Mouse (Mus musculus): ENCODE results near the gene Tshz2. TPM values are rescaled to one million over a fixed set of nuclear protein-coding genes. Genes with fewer than 3 reads are reported as not detected.

The Tshz2 gene
- polyA plus RNA-seq, 1 experiment from 2014 or later = 13.0 TPM

GRCm38 (mm10) chr2:169940297-169941142, 307.7 kb downstream of the Tshz2 start:
- Histone ChIP-seq H3K27me3 (ENCODE audit: control insufficient read depth, insufficient read depth, low read length) (no peaks in the 10 kb centered on the region), H3K36me3 (ENCODE audit: control insufficient read depth, insufficient read depth, low read length) (no peaks in the 10 kb centered on the region), H3K4me1 (ENCODE audit: control insufficient read depth, insufficient read depth, low read length) (no peaks in the 10 kb centered on the region), H3K9me3 (ENCODE audit: control insufficient read depth, low read length) (no peaks in the 10 kb centered on the region), H3K4me3 (replicated peaks; ENCODE audit: low read depth, low read length) (no peak overlapping the region), H3K27ac (replicated peaks; ENCODE audit: low read depth, low read length) (no peak overlapping the region), H3K4me2 (ENCODE audit: low read length) (no peak overlapping the region), H3K9ac (replicated peaks; ENCODE audit: low read length) (no peak overlapping the region)
- 75% methylated on average over 16 of the region's 16 CpGs for WGBS
- ATAC-seq (ENCODE audit: low FRiP score, low TSS enrichment) = no peak
- DNase-seq = no peak

DNA sequence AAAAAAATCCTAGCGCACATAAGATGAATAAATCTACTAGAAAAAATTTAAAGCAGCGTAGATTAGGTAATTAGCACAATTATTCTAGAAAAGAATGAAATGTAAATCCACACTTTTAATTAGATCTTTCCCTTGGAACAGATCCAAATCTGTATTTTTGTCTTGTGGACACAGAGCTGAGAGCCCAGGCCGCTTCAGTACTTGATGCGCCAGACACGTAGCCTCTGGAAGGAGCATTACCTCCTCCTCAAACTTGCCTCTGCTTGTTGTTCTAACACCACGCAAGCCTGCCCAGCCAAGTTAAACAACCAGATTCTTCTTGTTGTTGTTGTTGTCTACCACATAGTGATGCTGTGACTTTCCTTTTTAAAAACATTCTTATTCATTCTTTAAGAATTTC, 310.9 kb downstream of the Tshz2 start:
- no peak overlapping the region for H3K4me2 ChIP-seq (ENCODE audit: low read length)
- H3K9me3 ChIP-seq (ENCODE audit: control insufficient read depth, low read length) = no peaks in the 10 kb centered on the region
- no peaks in the 10 kb centered on the region for H3K27me3 ChIP-seq (ENCODE audit: control insufficient read depth, insufficient read depth, low read length)
- no peaks in the 10 kb centered on the region for H3K4me1 ChIP-seq (ENCODE audit: control insufficient read depth, insufficient read depth, low read length)
- no peaks in the 10 kb centered on the region for H3K36me3 ChIP-seq (ENCODE audit: control insufficient read depth, insufficient read depth, low read length)
- no peak for DNase-seq
- H3K27ac ChIP-seq (replicated peaks; ENCODE audit: low read depth, low read length) = no peak overlapping the region
- 87% methylated on average over 6 of the region's 6 CpGs for WGBS
- ATAC-seq (ENCODE audit: low FRiP score, low TSS enrichment) = no peak
- no peak overlapping the region for H3K4me3 ChIP-seq (replicated peaks; ENCODE audit: low read depth, low read length)
- H3K9ac ChIP-seq (replicated peaks; ENCODE audit: low read length) = no peak overlapping the region

DNA sequence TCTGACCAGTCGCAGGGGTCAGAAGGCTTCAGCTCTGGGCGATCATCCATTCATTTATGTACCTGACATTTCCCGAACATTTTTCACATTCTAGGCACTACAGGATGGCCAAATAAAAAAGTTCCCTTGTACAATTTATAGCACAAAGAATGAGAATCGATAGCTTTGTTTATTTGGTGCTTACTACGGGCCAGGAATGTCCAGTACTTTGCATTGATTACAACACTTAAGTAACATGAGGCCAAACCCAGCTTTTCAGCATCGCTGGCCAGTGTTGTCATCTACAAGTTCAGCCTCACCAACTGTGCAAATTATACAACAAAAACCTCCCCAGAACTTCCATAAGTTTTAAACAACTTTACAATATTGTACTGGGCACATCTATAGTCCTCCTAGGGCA, 315.3 kb downstream of the Tshz2 start:
- no peak overlapping the region for H3K27ac ChIP-seq (replicated peaks; ENCODE audit: low read depth, low read length)
- no peaks in the 10 kb centered on the region for H3K4me1 ChIP-seq (ENCODE audit: control insufficient read depth, insufficient read depth, low read length)
- WGBS = 91% methylated on average over 6 of the region's 6 CpGs
- DNase-seq = no peak
- H3K9me3 ChIP-seq (ENCODE audit: control insufficient read depth, low read length) = no peaks in the 10 kb centered on the region
- no peak overlapping the region for H3K4me3 ChIP-seq (replicated peaks; ENCODE audit: low read depth, low read length)
- H3K36me3 ChIP-seq (ENCODE audit: control insufficient read depth, insufficient read depth, low read length) = no peaks in the 10 kb centered on the region
- no peak overlapping the region for H3K9ac ChIP-seq (replicated peaks; ENCODE audit: low read length)
- ATAC-seq (ENCODE audit: low FRiP score, low TSS enrichment) = no peak
- H3K27me3 ChIP-seq (ENCODE audit: control insufficient read depth, insufficient read depth, low read length) = no peaks in the 10 kb centered on the region
- no peak overlapping the region for H3K4me2 ChIP-seq (ENCODE audit: low read length)

DNA sequence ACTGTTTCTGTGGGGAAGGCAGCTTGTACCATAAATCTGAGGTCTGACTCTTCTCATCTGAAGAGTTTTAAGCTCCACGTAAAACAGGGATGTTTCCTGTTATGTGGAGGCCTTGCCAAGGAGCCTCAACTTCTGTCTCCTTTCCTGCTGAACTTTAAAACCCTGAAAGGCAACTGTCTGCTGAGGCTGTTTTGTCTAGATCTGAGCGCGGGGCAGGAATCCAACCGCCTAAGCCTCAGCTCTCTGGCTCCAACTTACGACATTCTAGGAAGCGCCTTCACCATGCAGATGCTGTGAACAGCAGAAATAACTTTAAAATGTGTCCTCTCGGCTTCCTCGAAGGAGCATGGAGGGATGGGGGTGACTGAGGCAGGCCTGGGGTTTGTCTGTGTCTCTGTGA, 318.2 kb downstream of the Tshz2 start:
- Histone ChIP-seq H3K9ac (replicated peaks; ENCODE audit: low read length) (no peak overlapping the region), H3K9me3 (ENCODE audit: control insufficient read depth, low read length) (no peaks in the 10 kb centered on the region), H3K4me2 (ENCODE audit: low read length) (no peak overlapping the region), H3K4me1 (ENCODE audit: control insufficient read depth, insufficient read depth, low read length) (no peaks in the 10 kb centered on the region), H3K27me3 (ENCODE audit: control insufficient read depth, insufficient read depth, low read length) (no peaks in the 10 kb centered on the region), H3K4me3 (replicated peaks; ENCODE audit: low read depth, low read length) (no peak overlapping the region), H3K36me3 (ENCODE audit: control insufficient read depth, insufficient read depth, low read length) (no peaks in the 10 kb centered on the region), H3K27ac (replicated peaks; ENCODE audit: low read depth, low read length) (no peak overlapping the region)
- DNase-seq (no peak), ATAC-seq (ENCODE audit: low FRiP score, low TSS enrichment) (no peak)
- WGBS = 81% methylated on average over 8 of the region's 8 CpGs

GRCm38 (mm10) chr2:169952981-169953380, 320.2 kb downstream of the Tshz2 start:
- H3K27ac ChIP-seq (replicated peaks; ENCODE audit: low read depth, low read length) = no peak overlapping the region
- WGBS = 91% methylated on average over 2 of the region's 2 CpGs
- no peak for DNase-seq
- no peaks in the 10 kb centered on the region for H3K4me1 ChIP-seq (ENCODE audit: control insufficient read depth, insufficient read depth, low read length)
- no peaks in the 10 kb centered on the region for H3K27me3 ChIP-seq (ENCODE audit: control insufficient read depth, insufficient read depth, low read length)
- H3K4me2 ChIP-seq (ENCODE audit: low read length) = no peak overlapping the region
- H3K9me3 ChIP-seq (ENCODE audit: control insufficient read depth, low read length) = no peaks in the 10 kb centered on the region
- H3K9ac ChIP-seq (replicated peaks; ENCODE audit: low read length) = no peak overlapping the region
- ATAC-seq (ENCODE audit: low FRiP score, low TSS enrichment) = no peak
- no peaks in the 10 kb centered on the region for H3K36me3 ChIP-seq (ENCODE audit: control insufficient read depth, insufficient read depth, low read length)
- H3K4me3 ChIP-seq (replicated peaks; ENCODE audit: low read depth, low read length) = no peak overlapping the region

- no peaks in the 10 kb centered on the region for H3K36me3 ChIP-seq (ENCODE audit: control insufficient read depth, insufficient read depth, low read length)
- no peak overlapping the region for H3K9ac ChIP-seq (replicated peaks; ENCODE audit: low read length)
- H3K4me1 ChIP-seq (ENCODE audit: control insufficient read depth, insufficient read depth, low read length) = peaks cover 32% of the 10 kb centered on the region; the same call in 1 of the 2 replicates
- no peak overlapping the region for H3K4me3 ChIP-seq (replicated peaks; ENCODE audit: low read depth, low read length)
- H3K9me3 ChIP-seq (ENCODE audit: control insufficient read depth, low read length) = no peaks in the 10 kb centered on the region
- 36% methylated on average over 17 of the region's 17 CpGs for WGBS
- H3K27ac ChIP-seq (replicated peaks; ENCODE audit: low read depth, low read length) = no peak overlapping the region
- no peaks in the 10 kb centered on the region for H3K27me3 ChIP-seq (ENCODE audit: control insufficient read depth, insufficient read depth, low read length)
- no peak overlapping the region for H3K4me2 ChIP-seq (ENCODE audit: low read length)
- DNase-seq (peak; percentile 63), ATAC-seq (ENCODE audit: low FRiP score, low TSS enrichment) (no peak)
Observed at GRCm38 (mm10) chr2:169958736-169959573, 326.1 kb downstream of the Tshz2 start.

DNA sequence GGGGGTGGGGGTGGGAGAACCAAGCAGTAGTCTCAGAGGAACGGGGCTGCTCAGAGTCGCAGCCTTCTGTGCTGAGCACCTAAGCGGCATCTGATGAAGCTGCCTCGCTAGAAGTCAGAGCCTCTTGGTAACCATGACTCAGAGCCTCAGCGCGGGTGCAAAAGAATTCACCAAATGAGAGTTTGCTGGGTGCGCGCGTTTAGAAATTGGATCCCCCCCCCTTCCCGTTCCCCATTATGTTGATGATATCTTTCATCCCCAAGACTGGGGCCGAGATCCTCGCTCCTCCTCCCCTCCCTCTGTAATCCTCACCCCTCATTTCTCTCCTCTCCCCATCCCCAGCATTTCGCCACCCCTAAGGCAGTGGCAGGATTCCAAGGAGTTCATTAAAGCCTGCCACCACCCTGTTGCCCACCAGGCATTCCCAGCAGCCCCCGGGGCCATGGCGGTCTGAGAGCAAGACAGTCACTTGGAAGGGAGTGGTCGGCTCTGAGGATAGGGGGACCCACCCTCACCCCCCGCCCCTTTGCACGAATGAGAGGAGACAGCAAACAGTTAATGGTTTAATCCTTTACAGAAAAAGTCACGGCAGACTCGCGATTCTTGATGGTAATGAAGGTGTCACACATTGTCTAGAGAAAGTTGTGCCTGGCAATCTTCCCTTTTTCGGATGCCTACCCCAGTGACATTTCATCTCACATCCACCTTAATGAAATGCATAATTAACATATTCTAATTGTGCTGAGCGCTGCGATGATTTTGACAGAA, 328.8 kb downstream of the Tshz2 start:
- H3K27ac ChIP-seq (replicated peaks; ENCODE audit: low read depth, low read length) = peak overlapping the region; percentile 63
- peaks cover 32% of the 10 kb centered on the region; the same call in 1 of the 2 replicates for H3K4me1 ChIP-seq (ENCODE audit: control insufficient read depth, insufficient read depth, low read length)
- H3K4me3 ChIP-seq (replicated peaks; ENCODE audit: low read depth, low read length) = peak overlapping the region; percentile 19
- H3K4me2 ChIP-seq (ENCODE audit: low read length) = peak overlapping the region; percentile 61
- no peaks in the 10 kb centered on the region for H3K9me3 ChIP-seq (ENCODE audit: control insufficient read depth, low read length)
- WGBS = 7% methylated on average over 24 of the region's 24 CpGs
- no peaks in the 10 kb centered on the region for H3K27me3 ChIP-seq (ENCODE audit: control insufficient read depth, insufficient read depth, low read length)
- DNase-seq = peak; percentile 77
- no peaks in the 10 kb centered on the region for H3K36me3 ChIP-seq (ENCODE audit: control insufficient read depth, insufficient read depth, low read length)
- H3K9ac ChIP-seq (replicated peaks; ENCODE audit: low read length) = no peak overlapping the region; the same call in 1 of the 2 replicates
- ATAC-seq (ENCODE audit: low FRiP score, low TSS enrichment) = peak; percentile 68; the same call in 1 of the 2 replicates

GRCm38 (mm10) chr2:169962231-169962600, 329.4 kb downstream of the Tshz2 start:
- H3K36me3 ChIP-seq (ENCODE audit: control insufficient read depth, insufficient read depth, low read length) = no peaks in the 10 kb centered on the region
- no peak for DNase-seq
- peak overlapping the region; percentile 61 for H3K4me2 ChIP-seq (ENCODE audit: low read length)
- peaks cover 32% of the 10 kb centered on the region; the same call in 1 of the 2 replicates for H3K4me1 ChIP-seq (ENCODE audit: control insufficient read depth, insufficient read depth, low read length)
- ATAC-seq (ENCODE audit: low FRiP score, low TSS enrichment) = peak; percentile 48; the same call in 1 of the 2 replicates
- WGBS = 14% methylated on average over 8 of the region's 8 CpGs
- H3K27me3 ChIP-seq (ENCODE audit: control insufficient read depth, insufficient read depth, low read length) = no peaks in the 10 kb centered on the region
- peak overlapping the region; percentile 19; the same call in 1 of the 2 replicates for H3K4me3 ChIP-seq (replicated peaks; ENCODE audit: low read depth, low read length)
- no peaks in the 10 kb centered on the region for H3K9me3 ChIP-seq (ENCODE audit: control insufficient read depth, low read length)
- H3K9ac ChIP-seq (replicated peaks; ENCODE audit: low read length) = no peak overlapping the region; the same call in 1 of the 2 replicates
- H3K27ac ChIP-seq (replicated peaks; ENCODE audit: low read depth, low read length) = peak overlapping the region; percentile 70
